Mouse (Mus musculus) CH12F3 (cell line): ENCODE measurements around the gene Hps6.

ENCODE experiments used
- in situ Hi-C: fragments of 300-500 bp; cut with MboI; formaldehyde crosslinking; loops from 2 replicates; pipeline ENCODE4 v1.14.3; 2020; ENCODE audit warnings: low sequenced_read_pairs

The Hps6 gene

GRCm38 (mm10) chr19:46044271-46044992 is 41.1 kb downstream of the Hps6 start, which contains the start of gene Pprc1:
Gene Pprc1, plus strand, starts transcription at chr19:46044886.
- in situ Hi-C loops, result no loop called here

- in situ Hi-C loops, result no loop called here
Observed at GRCm38 (mm10) chr19:46044993-46045695, 41.8 kb downstream of the Hps6 start, which contains the start of gene Ldb1. Gene Ldb1, minus strand, starts transcription at chr19:46045214.

- in situ Hi-C loops, result no loop called here
Observed at GRCm38 (mm10) chr19:46045696-46046311, 42.5 kb downstream of the Hps6 start.

GRCm38 (mm10) chr19:46046621-46047025 is 43.3 kb downstream of the Hps6 start:
- in situ Hi-C loops, result no loop called here

GRCm38 (mm10) chr19:46047426-46047825 is 44.1 kb downstream of the Hps6 start:
- in situ Hi-C loops, result no loop called here

- in situ Hi-C loops, result no loop called here
Observed at GRCm38 (mm10) chr19:46049129-46049528, 45.8 kb downstream of the Hps6 start.

- in situ Hi-C loops, result no loop called here
Observed at GRCm38 (mm10) chr19:46050462-46050861, 47.2 kb downstream of the Hps6 start.
